Mouse (Mus musculus): ENCODE measurements around the gene Hist1h4b. TPM values are rescaled to one million over a fixed set of nuclear protein-coding genes. Genes with fewer than 3 reads are reported as not detected.
"Not testable (repeated sequence)": the region's sequence is repeated elsewhere in the genome, so short reads cannot be mapped to it uniquely, and the experiment has no call there.

The Hist1h4b gene
- total RNA-seq, 4 experiments from 2014 or later = 47.4 to 67.0 (median 59.9) TPM

DNA sequence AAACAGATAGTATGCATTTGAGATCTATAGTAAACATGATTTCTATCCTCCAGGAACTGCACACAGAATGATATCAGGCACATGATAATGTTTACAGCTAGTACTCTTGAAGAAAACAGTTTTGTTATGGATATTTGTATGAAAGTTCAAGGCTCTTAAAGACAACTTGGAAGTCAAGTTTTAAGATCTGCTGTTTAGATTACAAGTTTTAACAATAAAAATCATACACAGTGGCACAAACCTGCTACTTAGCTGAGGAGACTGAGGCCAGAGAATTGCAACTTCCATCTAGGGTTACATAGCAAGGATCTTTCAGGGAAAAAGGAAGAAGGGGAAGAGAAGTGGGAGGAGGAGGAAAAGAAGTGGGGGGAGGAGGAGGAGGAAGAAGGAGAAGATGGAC, 1.8 kb upstream of the Hist1h4b start:
- no peak for DNase-seq (ENCODE audit: low spot score in 2 of 2)

DNA sequence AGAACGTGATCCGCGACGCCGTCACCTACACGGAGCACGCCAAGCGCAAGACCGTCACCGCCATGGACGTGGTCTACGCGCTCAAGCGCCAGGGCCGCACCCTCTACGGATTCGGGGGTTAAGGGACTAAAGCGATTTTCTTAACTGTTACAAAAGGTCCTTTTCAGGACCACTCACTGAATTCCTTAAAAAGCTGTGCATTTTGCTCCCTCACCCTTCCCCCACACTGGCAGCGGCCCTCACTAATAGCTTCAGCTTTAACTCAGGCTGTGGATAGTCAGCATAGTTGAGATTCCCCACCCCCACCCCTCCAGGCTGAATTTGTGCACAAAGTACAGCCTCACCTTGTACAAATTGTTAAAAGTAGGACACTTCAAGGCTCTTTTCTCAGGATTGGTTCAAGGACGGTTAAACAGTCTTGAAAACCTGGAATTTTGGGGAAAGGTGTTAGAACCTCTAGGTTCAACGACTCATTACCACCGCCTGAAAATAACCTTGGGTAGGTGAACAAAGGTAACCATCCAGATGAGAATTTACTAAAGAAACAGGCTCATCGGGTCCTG, 479 bp downstream of the Hist1h4b start:
- no peak for DNase-seq (ENCODE audit: low spot score in 2 of 2)

DNA sequence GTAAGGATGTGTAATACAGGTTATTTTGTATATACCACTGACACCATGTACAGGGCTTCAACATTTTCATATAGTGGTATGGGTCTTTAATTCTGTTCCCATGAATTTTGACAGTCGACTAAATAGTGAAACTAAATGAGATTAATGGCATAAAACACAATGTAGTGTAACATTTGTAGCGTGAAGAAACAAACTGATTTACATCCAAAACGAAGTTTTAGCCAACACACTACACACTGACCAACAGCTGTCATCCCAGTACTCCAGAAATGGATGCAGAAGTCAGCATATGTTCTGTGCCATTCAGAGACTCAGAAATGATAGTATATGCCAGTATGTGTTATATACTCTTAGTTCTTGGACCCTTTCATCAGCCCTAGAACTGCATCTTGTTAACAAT, 1.1 kb downstream of the Hist1h4b start:
- DNase-seq (ENCODE audit: low spot score in 2 of 2) = no peak

DNA sequence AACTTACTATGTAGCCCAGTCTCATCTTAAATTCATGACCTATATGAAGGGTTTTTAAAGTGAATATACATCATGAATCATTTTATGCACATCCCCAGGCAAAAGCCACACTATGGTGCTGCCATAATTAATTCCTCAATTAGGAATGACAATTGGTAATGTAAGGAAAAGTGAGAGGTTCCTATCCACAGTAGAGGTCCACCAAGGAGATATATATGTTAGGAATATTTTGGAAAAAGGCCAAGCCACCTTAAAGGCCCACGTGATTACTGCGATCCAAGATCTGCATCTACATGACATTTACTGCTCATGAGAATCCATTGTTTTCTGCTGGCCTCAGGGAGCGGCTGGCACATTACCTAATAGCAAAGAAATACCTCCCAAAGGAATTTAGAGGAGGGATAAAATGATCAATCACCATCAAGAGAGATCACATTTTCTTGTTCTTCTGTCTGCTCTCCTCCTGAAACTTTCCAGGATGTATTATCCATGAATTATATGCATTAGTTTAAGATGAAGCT, 2.5 kb downstream of the Hist1h4b start:
- no peak for DNase-seq (ENCODE audit: low spot score in 2 of 2)

DNA sequence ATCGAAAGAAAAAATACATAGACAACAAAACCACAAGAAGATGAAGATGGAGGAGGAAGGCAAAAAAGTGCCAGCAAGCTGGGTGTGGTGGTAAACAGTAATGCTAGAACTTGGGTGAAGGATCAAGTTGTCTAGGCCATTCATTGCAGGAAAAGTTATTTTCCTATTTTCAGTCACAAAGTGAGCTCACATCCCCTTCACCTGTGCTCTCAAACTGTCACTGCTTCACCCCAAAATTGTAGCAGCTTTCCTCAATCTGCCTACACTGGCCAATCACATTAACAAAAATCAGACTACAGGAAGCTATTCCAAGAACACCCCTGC, 3.1 kb downstream of the Hist1h4b start:
- no peak for DNase-seq (ENCODE audit: low spot score in 2 of 2)

DNA sequence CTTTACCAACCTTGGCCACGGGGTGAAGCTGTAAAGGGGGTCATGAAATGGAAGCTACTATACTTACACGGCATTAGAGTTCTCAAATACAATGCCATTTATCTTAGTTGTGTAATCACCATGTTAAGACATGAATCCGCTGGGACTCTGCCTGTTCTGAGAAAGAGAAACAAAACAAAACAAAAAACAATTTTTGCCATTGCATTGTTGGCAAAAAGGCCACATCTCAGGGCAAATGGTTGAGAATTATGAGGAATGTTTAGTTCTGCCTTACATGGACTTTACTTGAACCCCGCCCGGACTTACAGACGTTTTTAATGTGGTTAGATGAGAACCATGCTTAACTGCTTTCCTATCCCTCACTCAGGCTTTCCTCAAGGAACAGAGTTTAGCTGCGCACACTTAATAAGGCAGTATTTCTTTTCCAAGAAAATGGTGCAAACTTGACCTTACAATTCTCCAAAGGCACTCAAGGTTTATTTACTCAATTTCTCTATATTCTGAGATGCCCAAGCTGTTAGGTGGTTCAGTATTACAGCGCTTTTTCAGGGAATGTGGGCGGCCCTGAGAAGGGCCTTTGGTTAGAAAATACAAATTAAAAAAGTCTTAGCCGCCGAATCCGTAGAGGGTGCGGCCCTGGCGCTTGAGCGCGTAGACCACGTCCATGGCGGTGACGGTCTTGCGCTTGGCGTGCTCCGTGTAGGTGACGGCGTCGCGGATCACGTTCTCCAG, 3.6 kb downstream of the Hist1h4b start:
- no peak for DNase-seq (ENCODE audit: low spot score in 2 of 2)

DNA sequence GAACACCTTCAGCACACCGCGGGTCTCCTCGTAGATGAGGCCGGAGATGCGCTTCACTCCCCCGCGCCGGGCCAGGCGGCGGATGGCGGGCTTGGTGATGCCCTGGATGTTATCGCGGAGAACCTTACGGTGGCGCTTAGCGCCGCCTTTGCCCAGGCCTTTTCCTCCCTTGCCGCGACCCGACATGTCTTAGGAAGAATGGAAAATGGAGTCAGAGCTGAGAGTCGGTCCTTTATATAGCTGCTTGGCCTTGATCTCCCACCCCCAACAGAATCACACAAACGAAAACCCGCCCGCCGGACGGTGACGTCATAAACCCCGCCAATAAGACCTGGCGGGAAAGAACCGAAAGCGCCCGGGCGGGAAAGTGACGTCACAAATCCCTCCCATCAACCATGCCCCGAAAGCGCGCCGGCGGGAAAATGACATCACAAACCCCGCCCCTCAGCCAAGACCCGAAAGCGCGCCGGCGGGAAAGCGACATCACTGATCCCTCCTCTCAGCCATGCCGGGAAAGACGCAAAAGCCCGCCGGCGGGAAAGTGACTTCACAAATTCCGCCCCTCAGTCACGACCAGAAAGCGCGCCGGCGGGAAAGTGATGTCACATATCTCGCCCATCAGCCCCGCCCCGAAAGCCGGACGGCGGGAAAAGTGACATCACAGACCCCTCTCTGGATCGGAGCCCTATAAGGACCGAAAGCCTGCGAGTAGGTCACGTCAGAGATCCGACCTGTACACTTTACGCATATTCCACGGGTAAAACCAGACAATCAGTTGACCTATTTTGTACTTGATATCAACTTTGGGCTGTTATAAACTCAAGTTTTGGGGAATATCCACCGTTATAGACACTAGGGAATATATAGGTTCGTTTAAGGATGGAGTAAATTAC, 4.4 kb downstream of the Hist1h4b start, which contains the start of gene Hist1h4a:
Gene Hist1h4a (minus strand): TSS at position 259 of the 893 bp plus-strand sequence.
- DNase-seq (ENCODE audit: low spot score in 2 of 2) = peak; percentile 98

DNA sequence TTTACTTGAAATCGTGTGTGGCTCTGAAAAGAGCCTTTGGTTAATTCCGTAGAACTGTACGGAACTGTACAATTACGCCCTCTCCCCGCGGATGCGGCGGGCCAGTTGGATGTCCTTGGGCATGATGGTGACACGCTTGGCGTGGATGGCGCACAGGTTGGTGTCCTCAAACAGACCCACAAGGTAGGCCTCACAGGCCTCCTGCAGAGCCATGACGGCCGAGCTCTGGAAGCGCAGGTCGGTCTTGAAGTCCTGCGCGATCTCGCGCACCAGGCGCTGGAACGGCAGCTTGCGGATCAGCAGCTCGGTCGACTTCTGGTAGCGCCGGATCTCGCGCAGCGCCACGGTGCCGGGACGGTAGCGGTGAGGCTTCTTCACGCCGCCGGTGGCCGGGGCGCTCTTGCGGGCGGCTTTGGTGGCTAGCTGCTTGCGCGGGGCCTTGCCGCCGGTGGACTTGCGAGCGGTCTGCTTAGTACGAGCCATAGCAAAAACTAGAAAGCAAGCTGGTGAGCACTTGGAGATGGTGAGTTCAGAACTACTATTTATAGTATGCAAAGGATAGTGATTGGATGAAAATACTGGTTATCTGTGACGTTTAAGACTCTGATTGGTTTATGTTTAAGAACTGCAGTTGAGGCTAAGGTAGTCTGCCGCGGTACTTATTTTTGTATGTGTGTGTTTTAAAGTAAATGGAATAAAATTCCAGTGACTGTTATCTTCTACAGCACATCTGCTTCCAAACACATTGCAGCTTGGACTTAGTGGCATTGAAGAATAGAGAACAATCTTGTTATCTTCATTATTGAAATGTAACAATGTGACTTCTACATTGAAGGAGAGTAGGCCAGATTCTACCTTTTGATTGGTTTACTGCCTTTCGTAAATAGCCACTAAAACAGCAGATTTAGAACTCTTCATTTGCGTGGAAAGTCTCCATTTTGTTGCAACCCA, 5.3 kb downstream of the Hist1h4b start, which contains the start of gene Hist1h3a:
Gene Hist1h3a (minus strand): TSS at position 516 of the 951 bp plus-strand sequence.
- DNase-seq (ENCODE audit: low spot score in 2 of 2) = peak; percentile 61 to 63

DNA sequence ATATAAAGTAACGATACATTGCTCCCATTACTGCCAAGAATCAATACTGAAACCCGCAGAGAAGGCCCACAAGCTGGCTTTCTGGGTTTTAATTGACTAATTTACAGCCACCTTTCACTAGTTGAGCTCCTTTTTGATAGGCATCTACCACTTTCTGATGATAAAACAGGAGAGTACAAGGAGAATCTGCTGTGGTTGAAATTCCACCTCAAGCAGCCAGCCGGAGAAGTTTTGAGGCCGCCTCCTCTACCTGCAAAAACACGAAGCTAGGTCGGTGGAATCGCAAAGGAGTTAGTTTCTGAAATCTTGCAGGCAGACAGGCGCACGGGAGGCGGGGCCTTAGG, 6.4 kb downstream of the Hist1h4b start:
- no peak for DNase-seq (ENCODE audit: low spot score in 2 of 2)

DNA sequence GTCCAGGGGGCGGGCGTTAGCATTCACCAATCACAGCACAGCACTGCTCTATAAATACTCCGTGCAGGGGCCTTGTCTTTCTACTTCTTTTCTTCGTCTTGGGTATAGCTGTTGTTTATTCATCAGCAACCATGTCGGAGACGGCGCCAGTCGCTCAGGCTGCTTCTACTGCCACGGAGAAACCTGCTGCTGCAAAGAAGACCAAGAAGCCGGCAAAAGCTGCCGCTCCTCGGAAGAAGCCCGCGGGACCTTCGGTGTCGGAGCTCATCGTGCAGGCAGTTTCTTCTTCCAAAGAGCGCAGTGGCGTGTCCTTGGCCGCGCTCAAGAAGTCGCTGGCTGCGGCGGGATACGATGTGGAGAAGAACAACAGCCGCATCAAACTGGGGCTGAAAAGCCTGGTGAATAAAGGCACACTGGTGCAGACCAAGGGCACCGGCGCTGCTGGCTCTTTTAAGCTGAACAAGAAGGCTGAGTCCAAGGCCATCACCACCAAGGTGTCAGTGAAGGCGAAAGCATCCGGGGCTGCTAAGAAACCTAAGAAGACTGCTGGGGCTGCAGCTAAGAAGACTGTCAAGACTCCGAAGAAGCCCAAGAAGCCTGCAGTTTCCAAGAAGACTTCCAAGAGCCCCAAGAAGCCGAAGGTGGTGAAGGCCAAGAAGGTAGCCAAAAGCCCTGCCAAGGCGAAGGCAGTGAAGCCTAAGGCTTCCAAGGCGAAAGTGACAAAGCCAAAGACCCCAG, 6.9 kb downstream of the Hist1h4b start, which contains the start of gene Hist1h1a:
Gene Hist1h1a (plus strand): TSS at position 81 of the 738 bp plus-strand sequence.
- peak; percentile 72 to 82 for DNase-seq (ENCODE audit: low spot score in 2 of 2)

DNA sequence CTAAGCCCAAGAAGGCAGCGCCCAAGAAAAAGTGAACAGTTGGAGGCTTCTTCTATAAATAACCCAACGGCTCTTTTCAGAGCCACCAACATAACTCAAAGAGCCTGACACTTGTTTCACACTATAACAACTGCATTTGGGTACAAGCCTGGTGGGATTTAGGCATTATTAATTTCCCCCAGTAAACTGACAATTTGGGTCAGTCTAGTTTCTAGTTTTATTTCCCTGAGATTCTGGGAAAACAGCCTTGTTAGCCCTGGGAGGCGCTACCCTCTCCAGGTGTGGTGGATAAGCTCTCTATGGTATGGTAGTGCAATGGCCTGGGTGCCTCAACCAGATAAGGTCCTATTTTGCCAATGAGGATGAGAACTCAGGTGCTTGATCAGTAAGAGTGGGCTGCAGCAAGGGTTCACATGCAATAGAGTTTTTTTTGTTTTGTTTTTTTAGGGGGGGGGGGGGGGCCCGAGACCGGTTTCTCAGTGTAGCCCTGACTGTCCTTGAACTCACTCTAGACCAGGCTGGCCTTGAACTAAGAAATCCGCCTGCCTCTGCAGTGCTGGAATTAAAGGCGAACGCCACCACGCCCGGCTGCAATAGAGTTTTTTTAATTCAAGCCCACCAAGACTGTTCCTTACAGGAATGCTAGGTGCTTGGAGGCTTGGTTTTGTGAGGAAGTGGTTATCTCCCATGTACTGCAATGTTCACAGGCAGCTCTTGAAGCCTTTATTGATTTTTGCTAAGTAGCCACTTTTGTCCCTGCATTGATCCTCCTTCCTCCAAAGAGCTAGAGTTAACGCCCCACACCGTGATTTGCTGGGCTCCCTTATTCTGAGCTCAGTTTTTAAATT, 7.7 kb downstream of the Hist1h4b start:
- no peak for DNase-seq (ENCODE audit: low spot score in 2 of 2)

DNA sequence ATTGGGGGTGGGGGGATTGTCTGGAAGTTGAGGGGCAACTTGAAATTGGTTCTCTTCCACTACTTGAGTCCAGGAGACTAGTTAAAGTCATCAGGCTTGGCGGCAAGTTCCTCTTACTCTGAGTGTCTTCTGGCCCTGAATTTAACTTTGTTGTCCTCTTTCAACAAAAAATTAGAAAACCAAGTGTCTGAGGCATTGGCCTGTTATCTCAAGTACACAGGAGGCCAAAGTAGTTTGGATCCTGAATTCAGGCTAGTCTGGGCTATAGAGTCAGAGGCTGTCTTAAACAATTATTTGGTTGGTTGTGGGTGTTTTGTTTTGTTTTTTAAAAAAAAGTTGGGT, 8.3 kb downstream of the Hist1h4b start:
- DNase-seq (ENCODE audit: low spot score in 2 of 2) = no peak

DNA sequence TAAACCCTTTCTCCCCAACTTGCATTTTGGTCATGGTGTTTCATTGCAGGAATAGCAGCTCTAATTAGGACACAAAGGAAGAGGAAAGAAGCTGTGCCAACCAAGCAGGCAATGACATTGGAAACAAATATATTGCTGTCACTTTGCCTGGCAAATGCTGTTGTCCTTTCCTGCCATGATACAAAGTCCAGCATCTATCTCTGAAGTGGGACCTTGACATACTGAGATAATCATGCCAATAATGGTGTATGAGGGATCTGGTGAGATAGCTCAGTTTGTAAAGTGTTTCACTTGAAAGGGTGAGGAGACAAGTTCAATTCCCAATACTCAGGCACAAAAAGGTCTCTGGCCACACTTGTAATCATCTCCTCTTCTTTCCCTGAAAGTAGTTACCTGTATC, 10.0 kb downstream of the Hist1h4b start:
- DNase-seq (ENCODE audit: low spot score in 2 of 2) = no peak

DNA sequence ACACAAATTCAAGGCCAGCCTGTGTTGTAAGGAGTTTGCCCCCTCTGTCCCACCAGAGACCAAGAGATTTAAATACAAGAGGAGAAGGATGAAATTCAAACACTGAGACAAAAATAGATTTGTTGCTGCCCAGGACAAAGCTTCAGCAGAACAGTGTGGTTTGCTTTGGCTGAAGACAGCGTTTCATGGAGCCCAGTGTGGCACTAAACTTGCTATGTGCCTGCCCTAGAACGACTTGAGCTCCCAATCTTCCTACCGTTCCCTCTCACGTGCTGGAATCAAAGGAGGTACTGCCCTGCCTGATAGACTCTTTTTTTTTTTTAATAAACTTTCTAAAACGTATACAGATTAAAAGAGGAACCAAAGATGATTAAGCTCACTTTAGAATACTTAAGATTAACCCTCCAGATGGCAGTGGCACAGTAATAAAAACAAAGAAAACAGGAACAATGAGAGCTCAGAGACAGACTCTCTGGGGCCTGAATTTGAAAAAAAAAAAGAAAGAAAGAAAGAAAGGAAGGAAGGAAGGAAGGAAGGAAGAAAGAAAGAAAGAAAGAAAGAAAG, 12.1 kb downstream of the Hist1h4b start:
- no peak for DNase-seq (ENCODE audit: low spot score in 2 of 2)

DNA sequence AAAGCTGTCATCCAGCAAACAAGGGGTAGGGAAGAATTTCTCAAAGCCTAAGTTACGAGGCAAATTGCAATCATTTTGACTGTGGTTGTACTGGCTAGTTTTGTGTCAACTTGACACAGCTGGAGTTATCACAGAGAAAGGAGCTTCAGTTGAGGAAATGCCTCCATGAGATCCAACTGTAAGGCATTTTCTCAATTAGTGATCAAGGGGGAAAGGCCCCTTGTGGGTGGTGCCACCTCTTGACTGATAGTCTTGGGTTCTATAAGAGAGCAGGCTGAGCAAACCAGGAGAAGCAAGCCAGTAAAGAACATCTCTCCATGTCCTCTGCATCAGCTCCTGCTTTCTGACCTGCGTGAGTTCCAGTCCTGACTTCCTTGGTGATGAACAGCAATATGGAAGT, 12.8 kb downstream of the Hist1h4b start, which contains the start of gene Trim38:
Gene Trim38 (plus strand): TSS at position 301 of the 400 bp plus-strand sequence.
- DNase-seq (ENCODE audit: low spot score in 2 of 2) = not testable (repeated sequence)

DNA sequence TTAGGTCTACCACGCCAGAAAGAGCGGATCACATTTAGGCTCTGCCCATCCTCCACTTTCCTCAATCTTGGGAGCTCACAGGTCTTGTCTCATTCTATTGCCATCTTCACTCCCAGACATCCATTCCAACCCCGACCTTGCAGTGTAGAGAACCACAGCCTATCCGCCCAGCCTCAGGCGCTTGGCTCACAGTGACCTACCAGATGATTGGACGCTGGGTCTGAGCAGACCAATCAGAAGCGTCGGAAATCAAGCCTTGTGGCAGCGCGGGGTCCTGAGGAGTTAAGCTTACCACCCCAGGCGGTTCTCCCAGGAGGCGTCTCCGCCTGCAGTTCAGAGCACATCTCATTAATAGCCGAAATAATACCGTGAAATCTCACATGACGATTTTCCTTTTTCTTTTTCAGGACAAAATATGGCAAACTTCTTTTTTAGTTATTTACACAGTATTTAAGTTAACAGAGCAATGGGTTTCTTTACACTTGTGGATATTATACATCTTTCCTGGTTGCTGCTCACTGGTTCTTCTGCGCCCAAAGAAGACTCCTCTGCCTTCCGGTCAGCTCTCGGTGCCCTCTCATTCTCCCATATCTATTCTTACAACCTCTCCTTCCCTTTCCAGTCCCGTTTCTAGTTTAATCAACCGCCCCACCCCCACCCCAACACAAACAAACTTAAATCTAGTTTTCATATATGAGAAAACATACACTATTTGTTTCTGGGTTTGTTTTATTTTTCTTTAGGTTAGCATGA, 15.9 kb downstream of the Hist1h4b start:
- peak; percentile 33 for DNase-seq (ENCODE audit: low spot score in 2 of 2)

DNA sequence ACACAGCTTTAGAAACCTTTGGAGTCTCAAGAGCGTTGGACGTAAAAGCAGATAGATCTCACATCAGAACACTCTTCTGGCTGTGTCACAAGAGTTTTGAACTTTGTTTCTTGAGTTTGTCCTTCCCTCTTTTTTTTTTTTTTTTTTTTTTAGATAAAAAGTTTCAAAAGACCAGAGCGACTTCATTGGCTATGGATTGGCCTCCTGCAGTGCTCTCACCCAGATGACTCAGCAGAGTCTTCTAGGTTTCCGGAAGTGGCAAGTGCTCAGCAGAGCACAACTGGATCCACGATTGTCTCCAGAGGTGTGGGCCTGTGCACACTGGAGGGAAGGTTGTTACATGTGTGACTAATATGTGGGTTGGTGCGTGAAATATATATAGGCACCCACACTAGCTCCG, 21.5 kb downstream of the Hist1h4b start:
- no peak for DNase-seq (ENCODE audit: low spot score in 2 of 2)

DNA sequence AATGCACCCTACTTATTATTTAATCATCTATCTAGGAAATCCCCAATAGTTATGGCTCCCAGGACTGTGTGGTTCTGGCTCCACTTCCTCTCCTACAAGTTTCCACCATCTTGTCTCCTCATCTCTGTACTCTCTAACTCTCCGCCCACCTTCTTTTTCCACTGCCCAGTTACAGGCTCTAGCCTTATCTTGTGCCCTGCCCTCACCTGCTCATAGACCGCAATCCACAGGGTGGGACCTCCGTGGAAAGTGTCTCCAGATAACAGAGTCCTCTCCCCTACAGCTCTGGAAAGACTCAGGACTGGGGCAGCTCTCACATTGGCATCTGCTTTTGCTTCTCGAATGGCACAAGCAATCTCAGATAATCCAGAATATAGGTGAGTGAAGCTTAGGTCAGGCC, 22.2 kb downstream of the Hist1h4b start:
- no peak for DNase-seq (ENCODE audit: low spot score in 2 of 2)
